Comparison of ENCODE assay signal across 18 mouse cellular contexts in genomic region chr4:101135909-101136308, GRCm38 (mm10).
"Had no signal": no experiment of that assay in that cellular context is flagged by ENCODE, and none has a peak within 500 bp of the region (broad histone marks: within the 10 kb centered on the region; RNA-seq: fewer than 3 reads in every experiment).

No protein-coding gene starts in this region.

- H3K36me3 ChIP-seq: liver, embryonic 15.5 days; midbrain, embryonic 13.5 days; midbrain, embryonic 15.5 days; neural tube, embryonic 12.5 days had no signal

- H3K27ac ChIP-seq: liver, embryonic 15.5 days; lung, embryonic 15.5 days; macrophage; midbrain, embryonic 13.5 days; midbrain, embryonic 15.5 days; neural tube, embryonic 12.5 days; stomach, embryonic 15.5 days; stomach, postnatal 0 days had no signal

- DNase-seq: liver, postnatal 0 days; lung, adult 2 months; lung, postnatal 14 days; lung, postnatal 36 days; right cerebral cortex, postnatal 14 days; thymus, adult 2 months; thymus, postnatal 25 days; thymus, postnatal 4 days had no signal

- H3K4me1 ChIP-seq: liver, embryonic 15.5 days; lung, embryonic 15.5 days; megakaryocyte, embryonic 14.5 days; midbrain, embryonic 13.5 days; midbrain, embryonic 15.5 days; neural tube, embryonic 12.5 days; stomach, embryonic 15.5 days had no signal

- H3K9me3 ChIP-seq: liver, embryonic 15.5 days; lung, embryonic 15.5 days; megakaryocyte, embryonic 14.5 days; midbrain, embryonic 13.5 days; midbrain, embryonic 15.5 days; neural tube, embryonic 12.5 days; stomach, embryonic 15.5 days had no signal

- H3K4me2 ChIP-seq: liver, embryonic 15.5 days; lung, embryonic 15.5 days; midbrain, embryonic 13.5 days; midbrain, embryonic 15.5 days; neural tube, embryonic 12.5 days; stomach, embryonic 15.5 days had no signal

- ATAC-seq: liver, postnatal 0 days; lung, postnatal 0 days; midbrain, embryonic 13.5 days; midbrain, embryonic 15.5 days had no signal

- H3K4me3 ChIP-seq: liver, embryonic 15.5 days; lung, embryonic 15.5 days; megakaryocyte, embryonic 14.5 days; midbrain, embryonic 13.5 days; midbrain, embryonic 15.5 days; neural tube, embryonic 12.5 days; stomach, embryonic 15.5 days had no signal

- H3K27me3 ChIP-seq: liver, embryonic 15.5 days; lung, embryonic 15.5 days; midbrain, embryonic 13.5 days; midbrain, embryonic 15.5 days; neural tube, embryonic 12.5 days; stomach, embryonic 15.5 days had no signal

- H3K9ac ChIP-seq: liver, embryonic 15.5 days; liver, postnatal 0 days; lung, embryonic 15.5 days; midbrain, embryonic 13.5 days; midbrain, embryonic 15.5 days; neural tube, embryonic 12.5 days; stomach, embryonic 15.5 days had no signal
